Mouse (Mus musculus) spleen, postnatal 4 days (tissue): ENCODE data around the gene Csrnp3.

Source experiments
- DNase-seq, 2 experiments: peaks; one replicate each; pipeline ENCODE4 v3.0.0; 2022; ENCODE audit warnings: low spot score in 2 of 2

Gene Csrnp3

GRCm38 (mm10) chr2:66019235-66019634 lies 173.7 kb downstream of the Csrnp3 start:
- DNase-seq: no peak

- DNase-seq: no peak
These were observed 177.9 kb downstream of the Csrnp3 start for GRCm38 (mm10) chr2:66023419-66023818.

- DNase-seq: no peak
These were observed 179.3 kb downstream of the Csrnp3 start for GRCm38 (mm10) chr2:66024837-66025236.

GRCm38 (mm10) chr2:66028812-66029211 lies 183.2 kb downstream of the Csrnp3 start:
- no peak for DNase-seq

GRCm38 (mm10) chr2:66034907-66035679 lies 189.5 kb downstream of the Csrnp3 start:
- no peak for DNase-seq

- no peak for DNase-seq
These were observed 195.0 kb downstream of the Csrnp3 start for GRCm38 (mm10) chr2:66040611-66041010.

GRCm38 (mm10) chr2:66041203-66041916 lies 195.8 kb downstream of the Csrnp3 start:
- no peak for DNase-seq

GRCm38 (mm10) chr2:66041917-66042419 lies 196.4 kb downstream of the Csrnp3 start:
- DNase-seq: no peak

- DNase-seq: no peak
These were observed 198.2 kb downstream of the Csrnp3 start for GRCm38 (mm10) chr2:66043441-66044404.

- DNase-seq: no peak
These were observed 199.0 kb downstream of the Csrnp3 start for GRCm38 (mm10) chr2:66044405-66045089.

GRCm38 (mm10) chr2:66063291-66063690 lies 217.7 kb downstream of the Csrnp3 start:
- DNase-seq: no peak

- no peak for DNase-seq
These were observed 223.9 kb downstream of the Csrnp3 start for GRCm38 (mm10) chr2:66069454-66069853.

GRCm38 (mm10) chr2:66080731-66081130 lies 235.2 kb downstream of the Csrnp3 start:
- DNase-seq: no peak
